Mouse (Mus musculus): ENCODE data around the gene Emx1. TPM values are rescaled to one million over a fixed set of nuclear protein-coding genes. Genes with fewer than 3 reads are reported as not detected.

The Emx1 gene
- polyA plus RNA-seq, 1 experiment from 2014 or later: not detected

- no peak overlapping the region for H3K4me3 ChIP-seq (replicated peaks)
Measured at GRCm38 (mm10) chr6:85219706-85220105, 32.5 kb downstream of the Emx1 start.

GRCm38 (mm10) chr6:85220917-85221316 is 33.7 kb downstream of the Emx1 start:
- Histone ChIP-seq H3K4me1 (peaks cover 6% of the 10 kb centered on the region; the same call in 1 of the 2 replicates), H3K36me3 (no peaks in the 10 kb centered on the region), H3K4me2 (no peak overlapping the region), H3K27me3 (replicated peaks) (no peaks in the 10 kb centered on the region), H3K27ac (no peak overlapping the region), H3K9me3 (no peaks in the 10 kb centered on the region), H3K9ac (no peak overlapping the region), H3K4me3 (replicated peaks) (no peak overlapping the region)
- WGBS: 25% methylated on average over 4 of the region's 4 CpGs
- ATAC-seq (ENCODE audit: insufficient read depth, low FRiP score, low read depth): peak; percentile 43; the same call in 1 of the 2 replicates

More at GRCm38 (mm10) chr6:85219706-85220105, 32.5 kb downstream of the Emx1 start:
- no peaks in the 10 kb centered on the region for H3K27me3 ChIP-seq (replicated peaks)
- no peaks in the 10 kb centered on the region for H3K9me3 ChIP-seq
- H3K9ac ChIP-seq: no peak overlapping the region
- no peak for ATAC-seq (ENCODE audit: insufficient read depth, low FRiP score, low read depth)
- 94% methylated on average over 11 of the region's 11 CpGs for WGBS
- H3K27ac ChIP-seq: no peak overlapping the region
- H3K4me1 ChIP-seq: peaks cover 6% of the 10 kb centered on the region; the same call in 1 of the 2 replicates
- H3K36me3 ChIP-seq: no peaks in the 10 kb centered on the region
- no peak overlapping the region for H3K4me2 ChIP-seq

GRCm38 (mm10) chr6:85222551-85222950 is 35.3 kb downstream of the Emx1 start:
- Histone ChIP-seq H3K9ac (no peak overlapping the region), H3K4me1 (peaks cover 6% of the 10 kb centered on the region; the same call in 1 of the 2 replicates), H3K36me3 (no peaks in the 10 kb centered on the region), H3K9me3 (no peaks in the 10 kb centered on the region), H3K27me3 (replicated peaks) (no peaks in the 10 kb centered on the region), H3K27ac (no peak overlapping the region), H3K4me3 (replicated peaks) (no peak overlapping the region), H3K4me2 (no peak overlapping the region)
- ATAC-seq (ENCODE audit: insufficient read depth, low FRiP score, low read depth): no peak
- 79% methylated on average over 10 of the region's 10 CpGs for WGBS

GRCm38 (mm10) chr6:85223498-85224150 is 36.4 kb downstream of the Emx1 start:
- no peaks in the 10 kb centered on the region for H3K27me3 ChIP-seq (replicated peaks)
- no peaks in the 10 kb centered on the region for H3K9me3 ChIP-seq
- H3K27ac ChIP-seq: no peak overlapping the region
- 58% methylated on average over 14 of the region's 14 CpGs for WGBS
- H3K9ac ChIP-seq: no peak overlapping the region
- no peak for ATAC-seq (ENCODE audit: insufficient read depth, low FRiP score, low read depth)
- H3K4me3 ChIP-seq (replicated peaks): no peak overlapping the region
- H3K4me2 ChIP-seq: no peak overlapping the region
- H3K36me3 ChIP-seq: no peaks in the 10 kb centered on the region
- H3K4me1 ChIP-seq: peaks cover 6% of the 10 kb centered on the region; the same call in 1 of the 2 replicates

GRCm38 (mm10) chr6:85224442-85224891 is 37.2 kb downstream of the Emx1 start:
- 59% methylated on average over 15 of the region's 15 CpGs for WGBS
- no peak overlapping the region for H3K4me3 ChIP-seq (replicated peaks)
- H3K9ac ChIP-seq: no peak overlapping the region
- H3K36me3 ChIP-seq: no peaks in the 10 kb centered on the region
- H3K9me3 ChIP-seq: no peaks in the 10 kb centered on the region
- peaks cover 6% of the 10 kb centered on the region; the same call in 1 of the 2 replicates for H3K4me1 ChIP-seq
- no peak overlapping the region for H3K4me2 ChIP-seq
- no peak overlapping the region for H3K27ac ChIP-seq
- ATAC-seq (ENCODE audit: insufficient read depth, low FRiP score, low read depth): no peak
- H3K27me3 ChIP-seq (replicated peaks): no peaks in the 10 kb centered on the region

- H3K27me3 ChIP-seq (replicated peaks): no peaks in the 10 kb centered on the region
- ATAC-seq (ENCODE audit: insufficient read depth, low FRiP score, low read depth): no peak
- no peaks in the 10 kb centered on the region for H3K36me3 ChIP-seq
- no peak overlapping the region for H3K27ac ChIP-seq
- 86% methylated on average over 9 of the region's 9 CpGs for WGBS
- no peaks in the 10 kb centered on the region for H3K9me3 ChIP-seq
- H3K9ac ChIP-seq: no peak overlapping the region
- no peak overlapping the region for H3K4me2 ChIP-seq
- no peaks in the 10 kb centered on the region for H3K4me1 ChIP-seq
- H3K4me3 ChIP-seq (replicated peaks): no peak overlapping the region
Measured at GRCm38 (mm10) chr6:85226570-85226969, 39.3 kb downstream of the Emx1 start.

- WGBS: 51% methylated on average over 2 of the region's 2 CpGs
- H3K4me1 ChIP-seq: no peaks in the 10 kb centered on the region
- H3K27me3 ChIP-seq (replicated peaks): no peaks in the 10 kb centered on the region
- H3K4me3 ChIP-seq (replicated peaks): no peak overlapping the region
- no peaks in the 10 kb centered on the region for H3K36me3 ChIP-seq
- no peaks in the 10 kb centered on the region for H3K9me3 ChIP-seq
- no peak overlapping the region for H3K27ac ChIP-seq
- H3K4me2 ChIP-seq: no peak overlapping the region
- H3K9ac ChIP-seq: no peak overlapping the region
- ATAC-seq (ENCODE audit: insufficient read depth, low FRiP score, low read depth): no peak
Measured at GRCm38 (mm10) chr6:85227520-85227919, 40.3 kb downstream of the Emx1 start.

- peaks cover 9% of the 10 kb centered on the region; the same call in 1 of the 2 replicates for H3K4me1 ChIP-seq
- H3K9ac ChIP-seq: no peak overlapping the region
- no peak overlapping the region for H3K4me2 ChIP-seq
- H3K4me3 ChIP-seq (replicated peaks): no peak overlapping the region
- H3K27me3 ChIP-seq (replicated peaks): no peaks in the 10 kb centered on the region
- H3K27ac ChIP-seq: no peak overlapping the region
- no peak for ATAC-seq (ENCODE audit: insufficient read depth, low FRiP score, low read depth)
- H3K36me3 ChIP-seq: no peaks in the 10 kb centered on the region
- WGBS: 54% methylated on average over 3 of the region's 3 CpGs
- H3K9me3 ChIP-seq: no peaks in the 10 kb centered on the region
Measured at GRCm38 (mm10) chr6:85230762-85231161, 43.5 kb downstream of the Emx1 start.

GRCm38 (mm10) chr6:85231469-85231868 is 44.2 kb downstream of the Emx1 start:
- Histone ChIP-seq H3K27me3 (replicated peaks) (no peaks in the 10 kb centered on the region), H3K4me2 (no peak overlapping the region), H3K4me1 (peaks cover 9% of the 10 kb centered on the region; the same call in 1 of the 2 replicates), H3K27ac (no peak overlapping the region), H3K36me3 (no peaks in the 10 kb centered on the region), H3K9ac (no peak overlapping the region), H3K4me3 (replicated peaks) (no peak overlapping the region), H3K9me3 (no peaks in the 10 kb centered on the region)
- no peak for ATAC-seq (ENCODE audit: insufficient read depth, low FRiP score, low read depth)
- 43% methylated on average over 6 of the region's 6 CpGs for WGBS

GRCm38 (mm10) chr6:85232045-85232444 is 44.8 kb downstream of the Emx1 start:
- Histone ChIP-seq H3K36me3 (no peaks in the 10 kb centered on the region), H3K4me1 (peaks cover 9% of the 10 kb centered on the region; the same call in 1 of the 2 replicates), H3K9ac (no peak overlapping the region), H3K4me2 (no peak overlapping the region), H3K27me3 (replicated peaks) (no peaks in the 10 kb centered on the region), H3K27ac (no peak overlapping the region), H3K4me3 (replicated peaks) (no peak overlapping the region), H3K9me3 (no peaks in the 10 kb centered on the region)
- WGBS: 63% methylated on average over 4 of the region's 4 CpGs
- no peak for ATAC-seq (ENCODE audit: insufficient read depth, low FRiP score, low read depth)

GRCm38 (mm10) chr6:85232836-85233623 is 45.8 kb downstream of the Emx1 start:
- Histone ChIP-seq H3K9me3 (no peaks in the 10 kb centered on the region), H3K4me3 (replicated peaks) (no peak overlapping the region), H3K4me1 (peaks cover 9% of the 10 kb centered on the region; the same call in 1 of the 2 replicates), H3K4me2 (no peak overlapping the region), H3K27ac (no peak overlapping the region), H3K27me3 (replicated peaks) (no peaks in the 10 kb centered on the region), H3K9ac (no peak overlapping the region), H3K36me3 (no peaks in the 10 kb centered on the region)
- WGBS: 30% methylated on average over 7 of the region's 7 CpGs
- peak; percentile 40; the same call in 1 of the 2 replicates for ATAC-seq (ENCODE audit: insufficient read depth, low FRiP score, low read depth)

- no peak overlapping the region for H3K9ac ChIP-seq
- no peaks in the 10 kb centered on the region for H3K9me3 ChIP-seq
- H3K4me1 ChIP-seq: peaks cover 9% of the 10 kb centered on the region; the same call in 1 of the 2 replicates
- 34% methylated on average over 5 of the region's 5 CpGs for WGBS
- H3K4me3 ChIP-seq (replicated peaks): no peak overlapping the region
- H3K27me3 ChIP-seq (replicated peaks): no peaks in the 10 kb centered on the region
- no peak overlapping the region for H3K27ac ChIP-seq
- ATAC-seq (ENCODE audit: insufficient read depth, low FRiP score, low read depth): no peak
- no peaks in the 10 kb centered on the region for H3K36me3 ChIP-seq
- no peak overlapping the region for H3K4me2 ChIP-seq
Measured at GRCm38 (mm10) chr6:85234796-85235195, 47.6 kb downstream of the Emx1 start.
